Mouse (Mus musculus) yolk sac, embryonic 10.5 days (tissue): ENCODE results near the gene Nlrc5.

Experiments used
- DNase-seq: peaks from one replicate; pipeline ENCODE4 v3.0.0-alpha.2; 2017; ENCODE audit warnings: low spot score

Nlrc5 gene

GRCm38 (mm10) chr8:94470794-94471193 is 36.6 kb downstream of the Nlrc5 start:
- no peak for DNase-seq

- no peak for DNase-seq
These were observed 37.1 kb downstream of the Nlrc5 start for GRCm38 (mm10) chr8:94471281-94471680.

- no peak for DNase-seq
These were observed 38.6 kb downstream of the Nlrc5 start for GRCm38 (mm10) chr8:94472741-94473140.

GRCm38 (mm10) chr8:94473431-94473830 is 39.3 kb downstream of the Nlrc5 start:
- no peak for DNase-seq

GRCm38 (mm10) chr8:94475786-94476185 is 41.6 kb downstream of the Nlrc5 start:
- no peak for DNase-seq

GRCm38 (mm10) chr8:94476846-94477245 is 42.7 kb downstream of the Nlrc5 start:
- no peak for DNase-seq

GRCm38 (mm10) chr8:94482051-94482450 is 47.9 kb downstream of the Nlrc5 start:
- DNase-seq, result no peak

GRCm38 (mm10) chr8:94485288-94485687 is 51.1 kb downstream of the Nlrc5 start:
- DNase-seq, result no peak

- no peak for DNase-seq
These were observed 51.7 kb downstream of the Nlrc5 start for GRCm38 (mm10) chr8:94485882-94486281.

- DNase-seq, result no peak
These were observed 53.9 kb downstream of the Nlrc5 start for GRCm38 (mm10) chr8:94488016-94488415.

- no peak for DNase-seq
These were observed 55.8 kb downstream of the Nlrc5 start for GRCm38 (mm10) chr8:94489809-94490483.

GRCm38 (mm10) chr8:94492021-94492681 is 58.0 kb downstream of the Nlrc5 start:
- DNase-seq, result peak; percentile 61

- DNase-seq, result no peak
These were observed 59.1 kb downstream of the Nlrc5 start for GRCm38 (mm10) chr8:94493240-94493639.

- no peak for DNase-seq
These were observed 81.5 kb downstream of the Nlrc5 start for GRCm38 (mm10) chr8:94515430-94516208.

- DNase-seq, result no peak
These were observed 82.0 kb downstream of the Nlrc5 start for GRCm38 (mm10) chr8:94516209-94516593.

GRCm38 (mm10) chr8:94516766-94517165 is 82.6 kb downstream of the Nlrc5 start:
- no peak for DNase-seq

GRCm38 (mm10) chr8:94518331-94518730 is 84.2 kb downstream of the Nlrc5 start:
- DNase-seq, result no peak

GRCm38 (mm10) chr8:94519021-94519420 is 84.9 kb downstream of the Nlrc5 start:
- DNase-seq, result no peak

GRCm38 (mm10) chr8:94521481-94521880 is 87.3 kb downstream of the Nlrc5 start:
- no peak for DNase-seq

GRCm38 (mm10) chr8:94522482-94522881 is 88.3 kb downstream of the Nlrc5 start:
- DNase-seq, result no peak

GRCm38 (mm10) chr8:94524554-94524953 is 90.4 kb downstream of the Nlrc5 start:
- DNase-seq, result no peak

GRCm38 (mm10) chr8:94527178-94527577 is 93.0 kb downstream of the Nlrc5 start:
- DNase-seq, result no peak

- no peak for DNase-seq
These were observed 94.1 kb downstream of the Nlrc5 start for GRCm38 (mm10) chr8:94528245-94528644.
